Mouse (Mus musculus) macrophage (primary cell): ENCODE measurements around the gene Wdfy4. TPM values are rescaled to one million over a fixed set of nuclear protein-coding genes. Genes with fewer than 3 reads are reported as not detected.

ENCODE experiments used
- H3K27ac ChIP-seq: fragments of 350-480 bp; formaldehyde crosslinking; 2 replicates; pipeline ENCODE4 v1.9.0; 2021
- H3K36me3 ChIP-seq: fragments of 350-480 bp; formaldehyde crosslinking; 2 replicates; pipeline ENCODE4 v1.9.0; 2021; ENCODE audit errors: inconsistent target
- H3K4me3 ChIP-seq: fragments of 350-480 bp; formaldehyde crosslinking; 2 replicates; pipeline ENCODE4 v1.9.0; 2021; ENCODE audit errors: inconsistent target
- H3K79me2 ChIP-seq: fragments of 350-480 bp; formaldehyde crosslinking; 2 replicates; pipeline ENCODE4 v1.9.0; 2021; ENCODE audit errors: inconsistent target
- WGBS: methylation state at CpG from one replicate; pipeline ENCODE4 v1.1.7; 2026; ENCODE audit warnings: inconsistent platforms; ENCODE audit not compliant: missing documents; 5-methylcytosine and 5-hydroxymethylcytosine counted together
- polyA plus RNA-seq: library from polyadenylated mRNA; stranded (reverse); fragments of 250-400 nt; gene quantifications from 3 replicates; pipeline ENCODE4 v1.2.4, GENCODE M21; 2018; ENCODE audit warnings: inconsistent platforms

The Wdfy4 gene
- polyA plus RNA-seq, 1 experiment from 2014 or later, result 58.1 TPM

DNA sequence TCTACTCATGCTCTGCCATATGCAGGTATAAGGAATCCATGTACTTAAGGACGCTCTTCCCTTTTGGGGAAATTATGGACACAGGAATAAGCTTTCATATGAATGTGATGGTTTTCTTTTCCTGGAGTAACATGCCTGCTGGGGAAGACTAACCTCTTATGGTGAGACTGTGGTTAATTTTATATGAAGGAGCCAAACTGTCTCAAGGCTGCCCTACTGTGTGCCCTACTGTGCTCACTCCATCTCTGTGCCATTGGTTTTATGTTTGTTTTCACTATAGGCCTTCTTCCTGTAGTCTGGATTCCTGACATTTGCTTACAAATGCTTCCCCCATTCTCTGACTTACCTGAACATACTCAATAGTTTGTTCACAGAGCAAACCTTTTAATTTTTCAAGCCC is 180.2 kb downstream of the Wdfy4 start:
- 100% methylated on average over 1 of the region's 1 CpGs for WGBS
- no peak overlapping the region for H3K27ac ChIP-seq

DNA sequence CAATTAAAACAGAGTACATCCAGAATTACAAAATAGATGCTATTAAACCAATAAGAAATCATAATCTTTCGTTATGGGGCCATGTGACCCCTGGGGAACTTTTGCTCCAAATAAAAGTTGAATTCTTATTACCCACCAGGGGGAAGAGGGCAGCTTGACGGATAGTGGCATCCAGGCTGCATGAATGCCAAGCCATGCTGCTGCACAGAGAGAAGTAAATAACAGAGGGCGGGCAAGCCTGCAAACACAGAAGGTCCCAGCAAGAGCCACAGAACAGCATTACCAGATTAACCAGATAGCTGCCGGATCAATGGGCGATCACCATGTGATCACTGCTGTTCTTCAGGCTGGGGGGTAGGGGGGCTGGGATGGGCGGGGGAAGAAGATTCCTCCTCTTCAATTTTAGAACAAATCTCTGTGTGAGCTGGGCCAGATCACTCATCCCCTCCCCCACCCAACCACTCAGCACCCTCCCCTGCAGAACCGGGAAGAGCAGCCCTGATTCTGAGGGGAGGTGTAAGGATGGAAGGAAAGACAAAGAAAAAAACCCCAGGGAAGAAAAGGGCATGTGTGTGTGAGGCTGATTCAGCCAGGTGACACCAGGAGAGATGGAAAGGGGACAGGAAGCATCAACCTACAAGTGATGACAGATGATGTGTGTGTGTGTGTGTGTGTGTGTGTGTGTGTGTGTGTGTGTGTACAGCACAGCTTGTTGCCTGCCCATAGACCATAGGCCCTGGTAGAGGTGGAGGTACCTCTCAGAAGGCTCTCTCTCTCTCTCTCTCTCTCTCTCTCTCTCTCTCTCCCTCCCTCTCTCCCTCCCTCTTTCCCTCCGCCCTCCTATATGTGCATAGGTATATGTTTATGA is 185.0 kb downstream of the Wdfy4 start:
- Histone ChIP-seq H3K36me3 (peaks cover 15% of the 10 kb centered on the region; the same call in 1 of the 2 replicates), H3K4me3 (no peak overlapping the region), H3K79me2 (no peaks in the 10 kb centered on the region), H3K27ac (no peak overlapping the region)
- WGBS, result 86% methylated on average over 6 of the region's 8 CpGs

More for the DNA sequence above, 180.2 kb downstream of the Wdfy4 start:
- no peaks in the 10 kb centered on the region for H3K79me2 ChIP-seq
- peaks cover 32% of the 10 kb centered on the region for H3K36me3 ChIP-seq
- no peak overlapping the region for H3K4me3 ChIP-seq

GRCm38 (mm10) chr14:32999511-32999910 is 185.8 kb downstream of the Wdfy4 start:
- H3K4me3 ChIP-seq, result no peak overlapping the region
- H3K27ac ChIP-seq, result no peak overlapping the region
- 80% methylated on average over 7 of the region's 10 CpGs for WGBS
- peaks cover 15% of the 10 kb centered on the region; the same call in 1 of the 2 replicates for H3K36me3 ChIP-seq
- no peaks in the 10 kb centered on the region for H3K79me2 ChIP-seq

DNA sequence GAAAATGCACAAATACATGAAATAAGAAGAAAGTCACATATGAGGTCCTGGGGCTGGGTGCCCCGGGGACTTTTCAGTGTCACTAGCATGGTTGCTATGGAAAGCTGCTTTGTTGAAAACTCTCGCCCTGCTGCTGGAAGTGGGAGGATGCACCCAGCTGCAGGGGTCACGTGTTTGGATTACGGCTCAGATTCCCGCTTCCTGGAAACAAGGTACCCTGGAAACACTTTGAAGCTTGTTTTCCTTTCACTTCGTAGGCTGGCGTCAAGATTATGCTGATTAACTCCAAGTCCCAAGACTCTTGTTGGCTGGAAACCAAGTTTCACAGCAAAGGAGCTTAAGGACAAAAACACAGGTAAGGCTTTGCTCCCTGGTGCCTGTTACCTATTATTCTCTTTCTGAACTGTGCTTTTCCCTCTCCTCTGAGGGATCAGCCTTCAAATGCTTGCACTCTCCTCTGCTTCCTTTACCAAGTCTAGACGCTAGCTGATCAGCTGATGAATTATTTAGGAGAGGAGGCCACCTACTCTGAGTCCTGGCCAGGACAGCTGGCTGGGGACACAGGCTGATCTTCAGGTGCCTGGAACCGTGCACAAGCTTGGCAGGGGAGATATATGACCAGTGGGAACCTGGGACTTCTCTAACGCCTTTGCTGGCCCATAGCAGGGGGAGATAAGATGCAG is 190.2 kb downstream of the Wdfy4 start:
- 94% methylated on average over 10 of the region's 10 CpGs for WGBS
- Histone ChIP-seq H3K79me2 (no peaks in the 10 kb centered on the region), H3K27ac (no peak overlapping the region), H3K36me3 (peaks cover 13% of the 10 kb centered on the region), H3K4me3 (no peak overlapping the region)

- 89% methylated on average over 2 of the region's 2 CpGs for WGBS
- Histone ChIP-seq H3K79me2 (no peaks in the 10 kb centered on the region), H3K4me3 (no peak within 1 kb of the TSS), H3K27ac (no peak within 1 kb of the TSS), H3K36me3 (peaks cover 41% of the 10 kb centered on the region)
These were observed 194.2 kb downstream of the Wdfy4 start, which contains the start of gene Lrrc18 for GRCm38 (mm10) chr14:32991082-32991481. Gene Lrrc18, plus strand, starts transcription at chr14:32991382.

- WGBS, result 97% methylated on average over 4 of the region's 4 CpGs
- Histone ChIP-seq H3K27ac (no peak overlapping the region), H3K79me2 (no peaks in the 10 kb centered on the region), H3K4me3 (no peak overlapping the region), H3K36me3 (peaks cover 81% of the 10 kb centered on the region)
These were observed 198.6 kb downstream of the Wdfy4 start for GRCm38 (mm10) chr14:32986659-32987058.

GRCm38 (mm10) chr14:32984176-32984738 is 201.1 kb downstream of the Wdfy4 start:
- no peak overlapping the region for H3K4me3 ChIP-seq
- no peak overlapping the region for H3K27ac ChIP-seq
- H3K36me3 ChIP-seq, result peaks cover 77% of the 10 kb centered on the region
- no peaks in the 10 kb centered on the region for H3K79me2 ChIP-seq
- 87% methylated on average over 5 of the region's 6 CpGs for WGBS

DNA sequence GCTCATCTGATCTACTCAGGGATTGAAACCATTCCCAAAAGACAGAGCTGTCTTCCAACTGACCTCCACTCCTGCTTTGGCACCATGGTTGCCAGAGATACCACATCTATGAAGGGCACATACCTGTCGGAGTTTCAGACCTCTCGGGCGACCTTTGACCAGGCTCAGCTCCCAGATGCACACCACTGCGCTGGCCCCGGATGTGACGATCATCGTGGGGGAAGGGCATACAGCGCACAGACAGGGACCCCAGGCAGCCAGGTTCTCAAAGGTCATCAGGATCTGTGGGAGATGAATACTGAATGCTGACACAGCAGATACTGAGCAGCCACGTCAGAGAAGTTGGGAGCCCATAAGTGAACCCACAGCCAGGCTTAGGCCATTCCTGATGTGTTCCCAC is 214.6 kb downstream of the Wdfy4 start:
- H3K36me3 ChIP-seq, result peaks cover 73% of the 10 kb centered on the region
- no peaks in the 10 kb centered on the region for H3K79me2 ChIP-seq
- no peak overlapping the region for H3K4me3 ChIP-seq
- no peak overlapping the region for H3K27ac ChIP-seq
- 94% methylated on average over 9 of the region's 9 CpGs for WGBS

- Histone ChIP-seq H3K4me3 (no peak overlapping the region), H3K36me3 (peaks cover 77% of the 10 kb centered on the region), H3K27ac (no peak overlapping the region), H3K79me2 (no peaks in the 10 kb centered on the region)
- 92% methylated on average over 10 of the region's 10 CpGs for WGBS
These were observed 220.6 kb downstream of the Wdfy4 start for GRCm38 (mm10) chr14:32964742-32965141.

DNA sequence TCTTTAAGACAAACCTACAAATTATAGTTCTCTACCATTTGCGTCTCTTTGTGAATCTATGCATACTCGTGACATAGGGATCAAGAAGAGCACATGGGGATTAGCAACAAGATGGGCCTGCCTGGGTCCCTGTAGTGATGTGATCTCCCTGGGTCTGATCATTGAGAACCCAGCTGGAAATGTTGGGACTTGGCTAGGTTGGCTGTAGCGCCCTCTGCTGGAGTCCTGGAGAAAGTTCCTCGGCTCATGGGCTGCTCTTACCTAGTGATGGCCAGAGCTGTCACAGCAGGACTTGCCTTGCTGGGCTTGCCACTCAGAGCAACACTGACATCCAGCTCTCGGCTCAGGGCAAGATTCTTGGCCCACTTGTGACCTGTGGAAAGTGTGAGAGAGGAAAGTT is 224.8 kb downstream of the Wdfy4 start:
- no peaks in the 10 kb centered on the region for H3K79me2 ChIP-seq
- no peak overlapping the region for H3K4me3 ChIP-seq
- peaks cover 45% of the 10 kb centered on the region for H3K36me3 ChIP-seq
- WGBS, result 82% methylated on average over 4 of the region's 5 CpGs
- H3K27ac ChIP-seq, result no peak overlapping the region

GRCm38 (mm10) chr14:32958671-32959070 is 226.6 kb downstream of the Wdfy4 start:
- H3K79me2 ChIP-seq, result no peaks in the 10 kb centered on the region
- 86% methylated on average over 8 of the region's 8 CpGs for WGBS
- peaks cover 27% of the 10 kb centered on the region for H3K36me3 ChIP-seq
- H3K27ac ChIP-seq, result no peak overlapping the region
- H3K4me3 ChIP-seq, result no peak overlapping the region

GRCm38 (mm10) chr14:32956486-32956885 is 228.8 kb downstream of the Wdfy4 start:
- WGBS, result 76% methylated on average over 8 of the region's 8 CpGs
- peaks cover 12% of the 10 kb centered on the region; the same call in 1 of the 2 replicates for H3K36me3 ChIP-seq
- no peaks in the 10 kb centered on the region for H3K79me2 ChIP-seq
- H3K27ac ChIP-seq, result no peak overlapping the region
- H3K4me3 ChIP-seq, result no peak overlapping the region

DNA sequence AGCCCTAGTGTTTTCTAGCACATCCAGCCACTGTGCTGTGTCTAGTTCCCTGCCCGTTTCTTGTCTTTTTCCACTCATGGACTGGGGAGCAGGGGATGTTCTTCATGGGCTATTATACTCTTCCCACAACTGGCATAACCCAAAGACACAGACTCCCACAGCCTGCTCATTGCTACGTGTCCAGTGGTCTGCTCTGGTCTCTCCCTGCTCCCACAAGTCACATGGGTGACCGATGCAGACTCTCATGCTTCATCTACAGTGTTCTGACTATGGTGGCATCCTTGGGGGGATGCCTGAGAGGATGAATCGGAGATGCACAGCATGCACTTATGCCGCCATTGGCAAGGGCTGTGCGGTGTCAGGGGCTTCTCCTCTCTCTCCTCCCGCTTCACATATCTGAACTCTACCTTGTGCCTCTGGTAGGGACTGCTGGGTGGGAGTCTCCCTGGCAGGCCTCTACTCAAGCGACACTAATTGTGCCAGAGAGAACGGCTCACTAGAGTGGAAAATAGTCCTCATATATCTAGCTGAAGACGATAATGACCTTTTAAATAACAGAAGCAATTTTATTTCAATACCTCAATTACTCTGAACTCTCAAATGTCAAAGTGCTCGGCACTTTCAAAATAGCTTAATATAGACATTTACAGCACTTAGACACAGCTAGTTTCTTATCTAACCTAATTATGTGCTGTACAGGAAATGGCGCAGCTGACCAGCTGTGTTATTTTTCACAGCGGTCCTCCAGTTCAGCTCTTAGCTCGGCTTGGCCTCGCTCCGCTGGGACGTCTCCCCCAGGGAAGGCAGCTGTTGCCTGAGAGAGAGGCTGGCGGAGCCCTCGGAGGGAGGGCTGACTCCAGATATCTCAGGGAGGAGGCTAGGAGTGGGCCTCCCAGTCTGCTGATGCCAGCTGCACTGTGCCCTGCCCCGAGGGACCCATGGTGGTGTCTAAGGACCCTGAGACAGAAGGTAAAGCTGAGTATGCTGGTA is 234.7 kb downstream of the Wdfy4 start:
- Histone ChIP-seq H3K27ac (no peak overlapping the region), H3K4me3 (no peak overlapping the region), H3K36me3 (no peaks in the 10 kb centered on the region), H3K79me2 (no peaks in the 10 kb centered on the region)
- 56% methylated on average over 18 of the region's 20 CpGs for WGBS

GRCm38 (mm10) chr14:32947512-32947911 is 237.8 kb downstream of the Wdfy4 start:
- WGBS, result 100% methylated on average over 2 of the region's 2 CpGs
- no peak overlapping the region for H3K27ac ChIP-seq
- H3K36me3 ChIP-seq, result no peaks in the 10 kb centered on the region
- no peak overlapping the region for H3K4me3 ChIP-seq
- no peaks in the 10 kb centered on the region for H3K79me2 ChIP-seq
